Mouse (Mus musculus) urinary bladder, postnatal 36 days (tissue): ENCODE measurements around the gene Wnk4.

Experiments used
- DNase-seq, 2 experiments: peaks; one replicate each; pipeline ENCODE4 v3.0.0; 2022; ENCODE audit warnings: low spot score in 2 of 2, mixed read lengths in 1 of 2

The Wnk4 gene

DNA sequence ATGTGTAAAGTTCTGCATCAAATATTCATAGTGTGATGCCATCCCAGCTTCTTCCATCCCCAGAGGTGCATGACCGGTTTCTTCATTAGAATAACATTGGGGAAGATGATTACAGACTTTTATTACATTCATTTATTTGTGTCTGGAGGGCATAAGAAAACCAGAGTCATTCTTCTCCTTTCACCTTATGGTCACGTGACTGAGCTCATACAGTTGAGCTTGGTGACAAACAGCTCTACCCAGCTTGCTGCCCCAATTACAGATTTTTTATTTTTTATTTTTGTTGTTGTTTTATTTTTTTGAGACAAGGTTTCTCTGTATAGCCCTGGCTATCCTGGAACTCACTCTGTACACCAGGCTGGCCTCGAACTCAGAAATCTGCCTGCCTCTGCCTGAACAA is 12.1 kb downstream of the Wnk4 start:
- DNase-seq: no peak

DNA sequence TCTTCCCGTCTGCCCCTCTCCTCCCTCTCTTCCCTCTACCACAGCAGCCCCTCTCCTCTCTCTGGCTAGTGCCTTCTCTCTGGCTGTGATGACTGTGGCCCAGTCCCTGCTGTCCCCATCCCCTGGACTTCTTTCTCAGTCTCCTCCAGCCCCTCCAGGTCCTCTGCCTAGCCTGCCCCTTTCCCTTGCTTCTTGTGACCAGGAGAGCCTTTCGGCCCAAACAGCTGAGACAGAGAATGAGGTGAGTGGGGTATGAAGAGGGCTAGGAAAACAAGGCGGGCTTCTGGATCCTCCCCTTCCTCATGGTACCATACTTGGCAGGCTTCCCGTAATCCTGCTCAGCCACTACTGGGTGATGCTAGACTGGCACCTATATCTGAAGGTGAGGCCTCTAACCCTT is 14.9 kb downstream of the Wnk4 start:
- DNase-seq: no peak

DNA sequence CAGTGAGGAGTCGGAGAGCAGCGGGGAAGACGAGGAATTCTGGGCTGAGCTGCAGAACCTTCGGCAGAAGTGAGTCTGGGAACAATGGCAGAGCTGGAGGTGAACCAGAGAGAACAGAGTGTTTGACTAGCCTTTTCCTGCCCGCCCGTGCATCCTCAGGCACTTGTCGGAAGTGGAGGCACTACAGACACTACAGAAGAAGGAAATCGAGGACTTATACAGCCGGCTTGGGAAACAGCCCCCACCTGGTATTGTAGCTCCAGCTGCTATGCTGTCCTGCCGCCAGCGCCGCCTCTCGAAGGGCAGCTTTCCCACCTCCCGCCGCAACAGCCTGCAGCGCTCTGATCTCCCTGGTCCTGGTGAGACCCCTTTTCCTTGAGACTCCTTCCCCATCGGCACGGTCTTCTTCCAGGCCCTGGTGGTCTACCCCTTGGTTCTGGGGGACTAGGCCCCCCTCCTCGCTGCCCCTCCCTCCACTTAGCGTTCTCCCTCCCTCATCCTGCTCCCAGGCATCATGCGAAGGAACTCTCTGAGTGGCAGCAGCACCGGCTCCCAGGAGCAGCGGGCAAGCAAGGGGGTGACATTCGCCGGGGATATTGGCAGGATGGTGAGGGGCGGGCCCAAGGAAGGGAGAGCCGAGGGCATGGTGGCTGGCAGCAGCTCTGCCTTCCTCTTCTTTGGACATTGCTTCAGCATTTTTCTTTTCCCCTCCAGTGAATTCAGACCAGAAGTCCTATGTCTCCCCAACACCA is 16.1 kb downstream of the Wnk4 start:
- no peak for DNase-seq

DNA sequence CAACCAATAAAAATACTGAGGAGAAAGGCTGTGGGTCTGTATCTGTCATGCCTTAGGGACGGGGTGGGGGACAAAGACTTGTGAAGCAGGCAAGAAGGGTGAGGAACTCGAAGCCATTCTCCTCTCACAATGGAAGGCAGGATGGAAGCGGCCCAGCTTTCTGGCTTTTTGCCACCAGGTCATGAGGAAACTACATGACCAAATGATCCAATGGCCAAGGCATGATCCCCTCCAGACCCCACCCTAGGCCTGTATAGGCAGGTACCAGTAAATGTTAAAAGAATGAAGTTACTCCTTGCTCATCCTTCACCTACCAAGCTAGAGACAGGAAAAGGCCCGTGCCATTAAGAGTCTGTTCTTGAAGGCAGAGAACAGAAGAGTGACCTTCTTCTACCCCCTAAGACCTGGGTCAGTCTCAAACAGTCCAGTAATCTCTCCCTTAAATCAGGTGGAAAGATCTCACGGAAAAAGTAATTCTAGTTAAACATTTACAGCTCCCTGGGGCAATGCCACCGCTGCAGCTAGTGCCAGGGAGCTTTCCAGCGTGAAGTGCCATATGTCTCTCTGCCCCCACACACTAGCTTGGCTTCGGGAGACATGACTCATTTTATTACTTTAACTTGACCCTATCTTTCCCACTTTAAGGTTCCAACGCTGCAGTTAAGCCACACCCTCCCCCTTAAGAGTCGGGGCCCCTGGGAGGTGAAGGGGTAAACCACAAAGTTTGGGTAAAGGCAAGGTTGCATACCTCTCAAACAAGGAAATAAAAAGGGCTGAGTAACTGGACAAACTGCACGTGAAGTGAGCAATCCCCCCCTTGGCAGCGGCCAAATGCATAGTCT is 17.2 kb downstream of the Wnk4 start:
- peak; percentile 64 to 66 for DNase-seq

DNA sequence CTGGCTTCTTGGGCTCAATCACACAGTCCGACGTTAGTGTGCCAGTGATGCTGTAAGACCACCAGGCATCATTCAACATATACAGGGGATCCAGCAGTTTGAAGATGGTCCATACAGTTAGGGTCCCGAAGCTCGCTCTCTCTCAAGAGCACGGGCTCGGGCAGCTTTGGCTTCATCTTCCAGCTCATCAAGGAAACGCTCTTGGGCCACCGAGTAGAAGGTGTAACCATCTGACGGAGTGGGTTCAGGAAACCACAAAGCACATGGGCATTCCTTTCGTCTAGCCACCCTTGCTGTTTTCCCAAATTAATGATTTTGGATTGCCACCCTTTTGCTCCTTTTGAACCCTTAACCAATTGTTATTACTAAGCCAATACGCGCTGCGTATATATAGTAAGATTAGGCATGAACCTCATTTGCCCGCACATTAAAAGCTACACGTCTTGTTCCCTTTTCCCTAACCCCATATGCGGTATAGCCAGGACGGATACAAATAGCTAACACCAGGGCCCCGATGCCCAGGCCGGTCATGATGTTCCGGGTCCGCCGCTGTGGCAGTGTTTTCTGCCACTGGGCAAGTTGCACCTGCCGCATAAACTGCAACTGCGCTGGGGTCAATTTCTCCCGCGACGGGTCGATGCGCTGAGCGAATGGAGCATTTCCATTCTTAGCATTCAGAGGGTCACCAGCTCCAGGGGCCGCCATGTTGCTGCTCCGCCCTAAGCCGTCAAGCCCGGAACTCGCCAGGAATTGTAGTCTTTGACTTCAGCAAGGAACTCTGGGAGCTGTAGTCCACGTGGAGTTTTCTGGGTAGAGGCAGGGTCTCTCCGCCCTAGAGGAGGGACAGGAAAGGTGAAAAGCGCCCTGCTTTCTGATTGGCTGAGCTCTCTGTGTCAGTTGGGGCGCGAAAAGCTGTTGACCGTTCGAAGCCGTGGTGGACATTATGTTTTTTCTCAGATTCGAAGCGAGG is 18.1 kb downstream of the Wnk4 start, which contains the start of the genes Cntd1 and Coa3:
Gene Cntd1 (plus strand): TSS at position 790 of the 970 bp plus-strand sequence.
Gene Coa3 (minus strand): TSS at position 892 of the 970 bp plus-strand sequence.
- DNase-seq: peak; percentile 77 to 85

DNA sequence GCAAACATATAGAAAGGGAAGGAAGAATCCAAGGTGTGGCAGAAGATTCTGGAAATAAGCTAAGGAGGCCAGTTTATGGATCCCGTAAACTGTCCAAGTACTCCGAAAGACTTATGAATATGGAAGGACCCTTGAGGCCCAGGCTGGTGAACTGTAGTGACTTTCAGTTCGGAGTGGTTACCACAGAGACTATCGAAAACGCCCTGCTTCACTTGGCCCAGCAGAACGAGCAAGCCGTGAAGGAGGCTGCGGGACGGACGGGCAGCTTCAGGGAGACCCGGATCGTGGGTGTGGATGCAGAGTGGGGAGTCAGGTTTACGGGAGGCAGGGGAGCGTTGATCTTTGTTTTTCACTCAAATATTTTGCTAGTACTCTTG is 18.8 kb downstream of the Wnk4 start:
- no peak for DNase-seq

DNA sequence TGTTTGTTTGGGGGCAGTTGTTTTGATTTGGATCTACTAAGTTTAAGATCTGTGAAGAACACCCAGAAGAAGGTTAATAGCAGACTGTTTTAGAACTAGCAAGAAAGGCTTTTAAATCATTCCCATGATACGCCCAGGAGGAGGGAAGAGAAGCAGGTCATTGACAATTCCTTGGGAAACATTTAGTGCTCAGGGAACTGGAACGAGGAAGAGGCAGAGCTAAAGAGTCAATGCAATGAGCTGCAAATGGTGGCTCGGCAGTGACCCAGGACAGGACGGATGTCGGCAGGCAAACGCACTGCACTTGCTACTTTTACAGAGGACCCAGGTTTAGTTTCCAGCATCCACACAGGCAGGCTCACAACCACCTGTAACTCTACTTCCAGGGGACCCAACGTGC is 20.5 kb downstream of the Wnk4 start:
- DNase-seq: no peak

DNA sequence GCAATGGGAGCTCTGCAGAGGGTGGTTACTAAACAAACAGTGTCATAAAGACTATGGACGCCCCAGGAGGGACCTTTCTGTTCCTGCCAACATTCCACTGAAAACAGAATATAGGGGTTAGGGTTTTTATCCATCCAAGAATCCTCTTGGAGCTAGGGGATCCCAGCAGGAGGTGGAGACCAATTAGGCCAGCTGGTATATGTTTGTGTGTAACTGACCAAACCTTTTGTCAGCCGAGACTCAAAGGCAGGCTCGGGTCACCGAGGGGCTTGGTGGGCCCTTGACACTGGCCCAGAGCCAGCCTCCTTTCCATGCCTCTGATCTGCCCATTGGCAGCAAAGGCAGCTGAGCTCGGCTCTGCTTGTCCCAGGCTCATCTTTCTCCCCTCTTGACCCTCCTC is 22.5 kb downstream of the Wnk4 start:
- no peak for DNase-seq

DNA sequence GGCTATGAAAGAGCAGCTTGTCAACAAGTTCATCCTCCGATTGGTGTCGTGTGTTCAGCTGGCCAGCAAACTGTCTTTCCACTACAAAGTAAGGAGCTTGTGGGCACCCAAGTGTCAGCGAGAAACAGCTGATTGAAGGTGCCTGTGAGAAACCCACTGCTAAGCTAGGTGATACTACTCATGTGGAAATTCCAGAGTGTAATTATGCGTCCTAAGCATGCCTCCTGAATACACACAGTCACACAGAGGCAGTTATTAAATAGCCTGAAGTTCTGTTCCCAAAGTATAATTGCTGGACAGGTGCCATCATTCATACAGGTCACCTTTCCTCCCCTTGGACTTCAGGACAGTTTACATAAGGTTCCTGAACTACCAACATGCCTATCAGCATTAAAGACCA is 23.4 kb downstream of the Wnk4 start:
- no peak for DNase-seq

DNA sequence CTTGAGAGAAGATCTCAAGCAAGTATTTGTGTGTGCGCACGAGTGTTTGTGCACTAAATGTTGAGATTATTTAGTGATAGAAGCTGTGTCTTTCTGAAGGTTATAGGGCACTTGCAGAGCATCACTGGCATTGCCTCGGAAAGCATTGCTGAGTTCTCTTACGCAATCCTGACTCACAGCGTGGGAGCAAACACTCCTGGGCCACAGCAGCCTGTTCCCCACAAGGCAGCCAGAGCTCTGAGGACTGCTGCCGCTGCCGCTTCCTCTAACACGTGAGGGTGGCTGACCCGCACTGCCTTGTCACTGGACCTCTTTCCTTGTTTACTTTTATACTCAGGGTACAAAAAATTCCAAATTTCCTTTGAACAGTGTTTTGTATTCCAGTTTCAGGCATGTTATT is 26.9 kb downstream of the Wnk4 start:
- DNase-seq: peak; percentile 46 to 72

DNA sequence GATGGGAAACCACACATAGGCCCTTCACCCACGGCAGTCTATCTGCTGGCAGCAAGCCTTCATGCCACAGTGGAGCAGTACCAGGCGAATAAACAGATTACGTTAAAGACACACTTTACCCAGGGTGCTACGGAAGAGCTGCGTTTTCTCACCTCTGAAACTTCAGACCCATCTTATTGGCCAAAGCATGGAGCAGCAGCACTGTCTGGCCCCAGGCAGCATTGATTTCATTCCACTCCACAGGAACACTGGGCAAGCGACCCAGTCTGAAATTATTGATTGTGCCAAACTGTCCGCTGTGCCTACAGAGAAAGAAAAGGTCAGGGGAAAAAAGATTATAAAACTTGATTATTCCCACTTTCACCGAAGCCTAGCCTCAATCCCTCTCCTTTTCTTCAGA is 30.9 kb downstream of the Wnk4 start:
- DNase-seq: no peak

DNA sequence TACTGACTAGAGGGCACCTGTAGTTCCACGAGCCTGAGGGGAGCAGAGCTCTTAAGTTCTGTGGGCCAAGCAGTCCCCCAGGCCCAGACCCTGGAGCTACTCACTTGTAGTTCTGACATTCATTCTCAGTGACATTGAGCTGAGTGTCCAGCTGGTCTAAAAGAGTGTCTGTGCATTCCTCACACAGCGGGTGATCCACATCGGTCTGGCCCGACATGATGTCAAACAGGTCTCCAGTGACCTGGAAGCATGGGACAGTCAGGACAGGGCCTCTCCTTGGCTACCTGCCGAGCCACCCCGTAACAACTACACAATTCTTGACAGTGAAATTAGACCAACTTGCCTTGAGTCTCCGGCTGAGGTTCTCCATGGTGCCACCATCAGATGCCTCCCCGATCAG is 34.8 kb downstream of the Wnk4 start:
- no peak for DNase-seq

DNA sequence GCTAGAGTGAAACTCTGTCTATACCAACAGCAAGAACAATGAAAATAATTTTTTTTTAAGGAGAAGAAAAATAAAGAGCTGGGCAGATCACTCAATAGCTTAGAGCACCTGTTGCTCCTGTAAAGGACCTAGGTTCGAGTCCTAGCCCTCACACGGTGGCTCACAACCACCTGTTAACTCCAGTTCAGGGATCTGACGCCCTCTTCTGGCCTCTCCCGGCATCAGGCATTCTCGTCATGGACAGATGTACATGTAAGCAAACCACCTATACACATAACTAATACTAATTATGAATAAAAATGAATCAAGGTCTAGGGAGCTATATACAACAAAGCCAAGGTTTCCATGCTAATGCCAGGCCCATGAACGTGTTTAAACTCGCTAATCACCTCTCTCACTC is 40.5 kb downstream of the Wnk4 start:
- DNase-seq: no peak

DNA sequence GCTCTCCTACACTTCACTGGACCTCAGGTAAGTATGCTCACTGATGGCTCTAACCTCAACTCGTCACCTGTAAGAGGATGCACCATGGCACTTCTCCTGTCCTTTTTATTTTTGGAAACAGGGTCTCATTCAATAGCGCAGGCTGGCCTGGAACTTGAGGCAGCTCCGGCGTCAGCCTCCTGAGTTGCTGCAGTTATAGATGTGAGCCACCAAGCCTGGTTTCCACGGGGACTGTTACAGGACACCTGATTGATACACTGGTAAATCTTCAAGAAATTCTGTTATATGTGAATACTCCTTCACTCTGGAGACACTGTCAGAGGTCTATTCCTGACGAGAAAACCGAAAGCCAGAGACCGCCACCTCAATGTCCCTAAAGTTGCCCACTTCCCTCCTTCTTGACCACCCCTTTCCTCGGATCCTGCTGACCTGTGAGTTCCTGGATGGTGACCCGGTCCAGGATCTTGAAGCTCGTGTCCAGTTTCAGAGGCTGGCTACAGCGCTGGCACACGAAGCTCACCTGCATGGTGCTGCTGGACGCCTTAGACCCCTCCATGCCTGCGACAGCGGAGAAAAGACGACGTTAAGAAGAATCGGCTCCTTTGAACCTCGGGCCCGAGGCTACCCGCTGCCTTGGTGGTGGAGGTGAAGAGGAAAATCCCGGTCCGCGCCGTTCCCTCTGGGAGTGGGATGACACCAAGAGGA is 41.1 kb downstream of the Wnk4 start:
- no peak for DNase-seq

DNA sequence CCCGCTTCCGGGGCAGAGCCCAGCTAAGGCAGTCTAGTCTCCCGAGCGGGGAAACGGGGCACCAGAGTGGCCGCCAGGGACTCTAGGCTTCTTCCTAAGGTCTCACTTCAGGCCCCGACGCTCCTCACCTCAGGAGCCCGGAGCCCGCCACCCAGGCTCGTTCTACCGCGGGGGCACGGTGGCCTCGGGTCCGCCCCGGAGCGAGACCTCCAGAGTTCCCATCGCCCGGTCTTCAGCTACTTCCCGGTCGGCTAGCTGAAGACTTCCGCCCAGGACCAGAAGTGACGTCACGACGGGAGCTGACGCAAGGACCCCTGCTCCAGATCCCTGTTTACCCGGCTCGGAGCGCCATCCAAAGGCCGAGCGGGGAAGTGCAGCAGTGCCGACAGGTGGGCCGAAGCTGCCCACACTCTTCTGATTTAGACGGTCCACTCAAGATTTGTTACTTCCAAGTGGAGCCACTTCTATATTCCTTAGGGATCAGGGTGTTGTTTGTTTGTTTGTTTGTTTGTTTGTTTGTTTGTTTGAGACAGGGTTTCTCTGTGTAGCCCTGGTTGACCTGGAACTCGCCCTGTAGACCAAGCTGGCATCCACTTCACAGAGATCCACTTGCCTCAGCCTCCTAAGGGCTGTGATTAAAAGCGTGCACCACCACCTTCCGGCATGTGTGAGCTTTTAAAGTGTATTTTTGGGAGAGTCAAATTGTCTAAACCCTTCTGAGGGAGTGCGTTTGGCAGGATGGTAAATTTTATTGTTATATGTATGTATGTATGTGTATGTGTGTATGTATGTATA is 41.8 kb downstream of the Wnk4 start, which contains the start of gene Becn1:
Gene Becn1 (minus strand): TSS at position 283 of the 795 bp plus-strand sequence.
- peak; percentile 93 to 96 for DNase-seq

DNA sequence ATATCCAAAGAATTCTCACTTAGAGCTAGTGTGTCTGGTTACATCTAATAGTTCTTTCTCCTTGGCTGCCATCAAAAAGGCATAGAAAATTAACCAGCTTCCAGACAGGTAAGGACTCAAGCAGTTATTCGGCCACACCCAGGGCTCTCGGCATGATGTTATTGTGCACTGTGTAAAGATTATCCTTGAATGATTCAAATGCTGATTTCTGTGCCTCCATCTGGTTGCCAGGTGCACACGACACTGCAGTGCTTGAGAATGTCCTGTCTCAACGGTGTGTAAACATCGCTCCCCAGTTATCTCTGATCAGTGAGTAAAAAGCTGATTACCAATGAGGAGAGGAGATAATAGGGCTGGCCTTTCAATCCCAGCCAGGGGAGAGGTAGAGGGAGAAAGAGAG is 47.4 kb downstream of the Wnk4 start:
- DNase-seq: no peak

DNA sequence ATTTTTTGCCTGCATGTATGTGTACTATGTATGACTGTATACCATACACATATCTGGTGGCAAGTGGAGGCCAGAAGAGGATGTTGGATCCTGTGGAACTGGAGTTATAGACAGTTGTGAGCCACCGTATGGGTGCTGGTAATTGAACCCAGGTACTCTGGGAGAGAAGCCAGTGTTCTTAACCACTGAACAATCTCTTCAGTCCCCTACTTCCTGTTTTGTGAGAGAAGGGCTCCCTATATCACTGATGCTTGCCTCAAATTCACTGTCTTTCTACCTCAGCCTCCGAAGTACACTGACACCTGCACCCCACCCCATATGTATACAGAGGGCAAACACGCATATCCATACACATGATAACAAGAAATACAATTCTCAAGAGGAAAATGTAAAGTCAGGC is 50.7 kb downstream of the Wnk4 start:
- no peak for DNase-seq

DNA sequence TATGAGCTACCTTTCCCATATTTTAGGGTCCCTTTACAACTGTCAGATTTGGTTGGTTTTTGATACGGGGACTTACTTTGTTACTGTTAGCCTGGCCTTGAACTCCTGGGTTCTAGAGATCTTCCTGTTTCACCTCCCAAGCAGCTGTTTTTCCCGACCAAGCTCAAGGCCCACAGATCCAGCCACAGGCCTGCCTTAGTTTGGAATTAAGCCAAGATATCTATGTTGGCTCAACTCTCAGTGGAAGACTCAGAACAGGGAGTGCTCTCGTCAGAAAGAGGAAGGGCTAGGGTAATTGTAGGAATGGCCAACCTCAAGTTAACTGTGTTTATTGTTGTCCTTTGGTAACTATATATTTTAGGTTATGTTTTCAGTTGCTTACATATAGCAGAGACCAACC is 51.8 kb downstream of the Wnk4 start:
- DNase-seq: no peak

DNA sequence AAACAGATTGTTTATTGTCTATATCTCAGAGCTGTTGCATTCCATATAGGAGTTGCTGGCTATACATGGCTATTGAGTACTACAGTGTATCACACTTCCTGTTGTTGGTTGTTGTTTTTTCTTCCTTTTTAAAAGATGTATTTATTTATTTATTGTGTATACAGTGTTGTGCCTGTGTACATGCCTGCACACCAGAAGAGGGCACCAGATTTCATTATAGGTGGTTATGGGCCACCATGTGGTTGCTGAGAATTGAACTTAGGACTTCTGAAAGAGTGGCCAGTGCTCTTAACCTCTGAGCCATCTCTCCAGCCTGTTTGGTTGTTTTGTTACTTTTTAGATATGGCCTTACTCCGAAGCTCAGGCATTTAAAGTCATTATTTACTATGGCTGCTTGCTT is 54.2 kb downstream of the Wnk4 start:
- no peak for DNase-seq

DNA sequence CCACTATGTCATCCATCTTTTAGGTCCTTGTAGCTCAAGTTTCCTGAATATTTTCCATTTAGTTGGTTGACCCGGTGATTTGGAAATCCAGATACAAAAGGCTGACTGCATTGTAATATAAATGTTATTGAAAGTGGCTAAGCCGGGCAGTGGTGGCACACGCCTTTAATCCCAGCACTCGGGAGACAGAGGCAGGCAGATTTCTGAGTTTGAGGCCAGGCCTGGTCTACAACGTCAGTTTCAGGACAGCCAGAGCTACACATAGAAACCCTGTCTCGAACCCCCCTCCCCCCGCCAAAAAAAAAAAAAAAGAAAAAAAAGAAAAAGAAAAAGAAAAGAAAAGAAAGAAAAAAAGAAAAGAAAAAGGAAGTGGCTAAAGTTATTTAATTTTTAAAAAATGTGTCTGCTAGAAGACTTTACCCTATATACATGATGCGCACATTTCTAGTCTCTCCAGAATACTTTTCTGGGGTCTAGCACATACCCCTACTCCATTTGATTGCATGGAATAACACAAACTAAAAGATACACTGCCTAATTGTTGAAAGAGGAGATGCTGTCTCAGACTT is 54.8 kb downstream of the Wnk4 start:
- DNase-seq: no peak
